In genomic region chr9:116314803-116315202, GRCm38 (mm10) we compare ENCODE assay signal across 19 mouse cellular contexts.
DNase-seq lines count a peak whose midpoint lies in the region; ATAC-seq and TF ChIP-seq lines count a peak whose summit lies in the region.
"Had no signal": no experiment of that assay in that cellular context is flagged by ENCODE, and none has a peak within 500 bp of the region (broad histone marks: within the 10 kb centered on the region; RNA-seq: fewer than 3 reads in every experiment).

No protein-coding gene starts in this region.

- no peaks in the 10 kb centered on the region for H3K27me3 ChIP-seq in heart, embryonic 10.5 days (ENCODE audit: insufficient read depth, poor library complexity, severe bottlenecking)
- H3K27me3 ChIP-seq in heart, embryonic 16.5 days (ENCODE audit: control insufficient read depth, insufficient read depth, low read length): no peaks in the 10 kb centered on the region
- no peaks in the 10 kb centered on the region for H3K27me3 ChIP-seq in heart, embryonic 11.5 days (ENCODE audit: control insufficient read depth, insufficient read depth, low read length)
- no peaks in the 10 kb centered on the region for H3K27me3 ChIP-seq in forebrain, postnatal 0 days (ENCODE audit: insufficient read depth, low read length)
- H3K27me3 ChIP-seq: embryonic facial prominence, embryonic 12.5 days; forebrain, embryonic 15.5 days; hindbrain, embryonic 13.5 days had no signal

- H3K4me3 ChIP-seq in heart, embryonic 10.5 days: no peak overlapping the region
- no peak overlapping the region for H3K4me3 ChIP-seq in heart, embryonic 16.5 days (ENCODE audit: low read length)
- no peak overlapping the region for H3K4me3 ChIP-seq in heart, embryonic 11.5 days (ENCODE audit: low read depth, low read length)
- no peak overlapping the region for H3K4me3 ChIP-seq in forebrain, postnatal 0 days (ENCODE audit: low read depth, low read length)
- H3K4me3 ChIP-seq: embryonic facial prominence, embryonic 12.5 days; forebrain, embryonic 15.5 days; hindbrain, embryonic 13.5 days had no signal

- no peak overlapping the region for H3K27ac ChIP-seq in heart, embryonic 10.5 days
- H3K27ac ChIP-seq in heart, embryonic 16.5 days (ENCODE audit: low read length): no peak overlapping the region
- no peak overlapping the region for H3K27ac ChIP-seq in heart, embryonic 11.5 days (ENCODE audit: low read depth, low read length)
- H3K27ac ChIP-seq in forebrain, postnatal 0 days (ENCODE audit: low read depth, low read length): no peak overlapping the region
- H3K27ac ChIP-seq: embryonic facial prominence, embryonic 12.5 days; forebrain, embryonic 15.5 days; hindbrain, embryonic 13.5 days; hindbrain, postnatal 0 days had no signal

- H3K4me1 ChIP-seq in heart, embryonic 10.5 days: peaks cover 5% of the 10 kb centered on the region; the same call in 1 of the 2 replicates
- 0 out of 2 replicates have a peak, but pooled peaks cover 2% of the 10 kb centered on the region for H3K4me1 ChIP-seq in heart, embryonic 16.5 days (ENCODE audit: control insufficient read depth, insufficient read depth, low read length)
- peaks cover 3% of the 10 kb centered on the region; the same call in 1 of the 2 replicates for H3K4me1 ChIP-seq in heart, embryonic 11.5 days (ENCODE audit: control insufficient read depth, insufficient read depth, low read length)
- H3K4me1 ChIP-seq in forebrain, postnatal 0 days (ENCODE audit: insufficient read depth): no peaks in the 10 kb centered on the region
- H3K4me1 ChIP-seq: embryonic facial prominence, embryonic 12.5 days; forebrain, embryonic 15.5 days; hindbrain, embryonic 13.5 days had no signal

- TF ChIP-seq CTCF in forebrain, postnatal 0 days (IDR thresholded peaks at IDR 0.05; ENCODE audit: low read depth): no peak

- H3K36me3 ChIP-seq in heart, embryonic 10.5 days: no peaks in the 10 kb centered on the region
- H3K36me3 ChIP-seq in heart, embryonic 16.5 days (ENCODE audit: control insufficient read depth, insufficient read depth): no peaks in the 10 kb centered on the region
- H3K36me3 ChIP-seq in heart, embryonic 11.5 days (ENCODE audit: control insufficient read depth, insufficient read depth, low read length): no peaks in the 10 kb centered on the region
- no peaks in the 10 kb centered on the region for H3K36me3 ChIP-seq in forebrain, postnatal 0 days (ENCODE audit: insufficient read depth)
- H3K36me3 ChIP-seq: embryonic facial prominence, embryonic 12.5 days; forebrain, embryonic 15.5 days; hindbrain, embryonic 13.5 days had no signal

- peak; percentile 89 for DNase-seq in heart, adult 11 months
- no peak for DNase-seq in heart, embryonic 10.5 days (ENCODE audit: low spot score)
- peak; percentile 30 for DNase-seq in NIH3T3 (ENCODE audit: low read depth)
- peak; percentile 27 for DNase-seq in lung, postnatal 10 days
- no peak for DNase-seq in embryo, embryonic 9.5 days (ENCODE audit: extremely low spot score)
- no peak for DNase-seq in forebrain, postnatal 0 days
- DNase-seq: adrenal gland, adult 2 months; adrenal gland, postnatal 25 days; cerebellum, adult 2 months; cerebellum, postnatal 14 days; embryo, embryonic 11 days; gastrocnemius, postnatal 14 days; kidney, adult 11 months had no signal

- no peak overlapping the region for H3K4me2 ChIP-seq in heart, embryonic 16.5 days (ENCODE audit: low read depth, low read length)
- H3K4me2 ChIP-seq in heart, embryonic 11.5 days: no peak overlapping the region
- H3K4me2 ChIP-seq in forebrain, postnatal 0 days (ENCODE audit: low read depth): no peak overlapping the region
- H3K4me2 ChIP-seq: embryonic facial prominence, embryonic 12.5 days; forebrain, embryonic 15.5 days; hindbrain, embryonic 13.5 days had no signal

- 0 out of 2 replicates have a peak, but pooled peaks have one; percentile 23 for ATAC-seq in heart, embryonic 16.5 days (replicated peaks; ENCODE audit: extremely low read depth, insufficient read depth, low FRiP score)
- no peak for ATAC-seq in heart, embryonic 11.5 days (replicated peaks; ENCODE audit: insufficient number of reproducible peaks, low FRiP score, low TSS enrichment)
- no peak for ATAC-seq in forebrain, postnatal 0 days
- ATAC-seq: forebrain, embryonic 15.5 days; hindbrain, postnatal 0 days had no signal

- H3K9me3 ChIP-seq in heart, embryonic 10.5 days: no peaks in the 10 kb centered on the region
- H3K9me3 ChIP-seq in heart, embryonic 16.5 days (replicated peaks; ENCODE audit: control insufficient read depth, low read length): no peaks in the 10 kb centered on the region
- H3K9me3 ChIP-seq in heart, embryonic 11.5 days (replicated peaks; ENCODE audit: control insufficient read depth, low read length): no peaks in the 10 kb centered on the region
- no peaks in the 10 kb centered on the region for H3K9me3 ChIP-seq in forebrain, postnatal 0 days (ENCODE audit: low read length)
- H3K9me3 ChIP-seq: embryonic facial prominence, embryonic 12.5 days; forebrain, embryonic 15.5 days; hindbrain, embryonic 13.5 days had no signal

- H3K9ac ChIP-seq in heart, embryonic 16.5 days (ENCODE audit: low read length): no peak overlapping the region
- H3K9ac ChIP-seq in heart, embryonic 11.5 days (ENCODE audit: low read depth, low read length): no peak overlapping the region
- H3K9ac ChIP-seq in forebrain, postnatal 0 days: no peak overlapping the region
- H3K9ac ChIP-seq: embryonic facial prominence, embryonic 12.5 days; forebrain, embryonic 15.5 days; hindbrain, embryonic 13.5 days had no signal

Comparison
In these comparisons a context has a peak if more than half of its experiments do, and no peak if none do; other contexts are left out.
1. DNase-seq: peak in heart, adult 11 months (single experiment), NIH3T3 (single experiment) and lung, postnatal 10 days (single experiment); none in heart, embryonic 10.5 days (single experiment), embryo, embryonic 9.5 days (single experiment) and forebrain, postnatal 0 days (single experiment).